In genomic region chr4:129861400-129861799, GRCm38 (mm10) we compare ENCODE assay signal across 13 mouse cellular contexts.
"Had no signal": no experiment of that assay in that cellular context is flagged by ENCODE, and none has a peak within 500 bp of the region (broad histone marks: within the 10 kb centered on the region; RNA-seq: fewer than 3 reads in every experiment).

No protein-coding gene starts in this region.

- H3K9me3 ChIP-seq: limb, embryonic 12.5 days; midbrain, embryonic 15.5 days; neural tube, embryonic 13.5 days had no signal

- DNase-seq: kidney, adult 8-10 months; kidney, postnatal 25 days; layer of hippocampus, postnatal 36 days; lung, adult 18-20 months; lung, postnatal 4 days; right cerebral cortex, postnatal 14 days; thymus, postnatal 36 days had no signal

- ATAC-seq: inflammation-experienced regulatory T-cells, adult 6 months; intestine, postnatal 0 days; midbrain, embryonic 15.5 days had no signal

- H3K9ac ChIP-seq: limb, embryonic 12.5 days; liver, embryonic 14.5 days; midbrain, embryonic 15.5 days; neural tube, embryonic 13.5 days had no signal

- H3K27me3 ChIP-seq: limb, embryonic 12.5 days; midbrain, embryonic 15.5 days; neural tube, embryonic 13.5 days had no signal

- H3K4me3 ChIP-seq: limb, embryonic 12.5 days; midbrain, embryonic 15.5 days; neural tube, embryonic 13.5 days had no signal

- H3K27ac ChIP-seq: limb, embryonic 12.5 days; liver, embryonic 14.5 days; midbrain, embryonic 15.5 days; neural tube, embryonic 13.5 days had no signal

- H3K36me3 ChIP-seq: limb, embryonic 12.5 days; midbrain, embryonic 15.5 days; neural tube, embryonic 13.5 days had no signal

- H3K4me2 ChIP-seq: limb, embryonic 12.5 days; midbrain, embryonic 15.5 days; neural tube, embryonic 13.5 days had no signal

- H3K4me1 ChIP-seq: limb, embryonic 12.5 days had no signal
